Mouse (Mus musculus) kidney, postnatal 25 days (tissue): ENCODE measurements at regions not wholly inside any gene's neighbourhood (a gene's known extent, or its start where the extent isn't known, plus 50 kb on each side); places are given as distances from the start of the nearest gene placed in this dataset.

Source experiments
- DNase-seq, 2 experiments: peaks; one replicate each; pipeline ENCODE4 v3.0.0; 2021; ENCODE audit warnings: mixed read lengths in 2 of 2

DNA sequence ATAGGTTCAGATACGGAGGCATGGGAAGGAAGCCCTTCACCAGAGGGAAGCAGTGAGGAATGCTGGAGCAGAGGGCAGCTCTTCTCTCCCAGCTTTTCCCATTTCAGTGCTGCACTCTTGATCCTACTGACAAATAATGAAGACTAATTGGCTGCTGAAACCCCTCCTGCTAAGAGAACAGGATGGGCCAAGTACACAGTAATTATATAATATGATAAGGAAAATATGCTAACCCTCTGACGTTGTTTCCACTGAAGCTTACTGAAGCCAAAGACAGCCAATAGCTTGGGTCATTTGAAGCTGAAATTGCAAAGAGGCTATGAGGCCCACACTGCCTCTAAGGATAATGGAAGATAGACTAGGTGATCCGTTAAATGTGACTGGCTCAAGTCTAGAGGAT, 375.0 kb upstream of the Pbx1 start:
- DNase-seq = no peak

DNA sequence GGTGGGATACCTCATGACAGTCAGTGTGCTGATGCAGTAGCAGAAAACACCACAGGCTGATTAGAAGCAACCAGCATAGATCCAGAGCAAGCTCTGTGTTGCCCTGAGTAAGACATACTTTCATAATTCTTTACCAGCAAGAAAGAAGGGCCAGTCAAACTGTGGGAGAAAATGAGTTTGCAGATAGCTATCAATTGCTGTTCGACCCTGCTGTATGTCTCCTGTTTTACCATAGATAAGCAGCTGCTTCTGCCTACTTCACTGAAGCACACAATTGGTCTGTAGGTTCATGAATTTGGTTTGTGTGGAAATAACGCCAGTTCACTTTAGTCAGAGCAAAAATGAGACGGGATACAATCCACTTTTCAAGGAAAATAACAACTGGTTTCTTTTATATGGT, 373.4 kb upstream of the Pbx1 start:
- no peak for DNase-seq

DNA sequence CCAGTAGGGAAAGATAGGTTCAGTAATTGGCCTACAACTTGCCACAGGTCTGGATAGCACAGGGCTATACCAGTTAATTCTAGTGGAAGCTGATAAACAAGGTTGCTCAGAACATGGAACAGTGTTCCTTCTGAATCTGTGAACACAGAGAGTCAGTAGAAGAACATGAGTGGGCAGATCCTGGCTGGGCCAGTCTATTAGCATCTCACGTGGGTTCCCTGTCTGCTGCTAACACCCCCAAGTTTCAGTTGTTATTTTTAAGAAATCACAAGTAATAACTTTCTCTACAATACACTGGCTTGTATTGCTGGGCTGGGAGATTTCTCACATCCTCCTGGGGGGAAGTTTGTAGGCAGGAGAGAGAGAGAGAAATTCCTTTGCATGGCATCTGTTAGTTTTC, 369.0 kb upstream of the Pbx1 start:
- DNase-seq = no peak

DNA sequence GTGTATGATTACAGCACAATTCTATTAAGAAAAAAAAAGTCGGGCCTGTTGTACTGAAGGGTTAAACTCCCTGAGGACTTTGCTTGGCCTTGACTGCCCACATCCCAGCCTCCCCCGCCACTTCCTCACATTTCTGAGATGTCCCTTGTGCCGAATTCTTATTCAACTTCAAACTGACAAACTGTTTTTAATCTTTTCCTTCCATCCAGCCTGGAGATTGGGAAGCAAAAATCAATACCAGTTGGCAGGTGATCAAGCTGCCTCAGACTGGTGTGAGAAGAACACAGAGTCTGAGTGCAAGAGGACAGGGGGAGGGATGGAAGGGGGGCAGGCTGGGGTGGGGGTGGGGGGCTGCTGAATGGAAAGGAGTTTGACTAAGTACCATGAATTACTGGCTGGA, 354.7 kb upstream of the Pbx1 start:
- no peak for DNase-seq

GRCm38 (mm10) chr1:168783851-168784250, 351.8 kb upstream of the Pbx1 start:
- DNase-seq = no peak

GRCm38 (mm10) chr1:168764368-168764895, 332.4 kb upstream of the Pbx1 start:
- no peak for DNase-seq

DNA sequence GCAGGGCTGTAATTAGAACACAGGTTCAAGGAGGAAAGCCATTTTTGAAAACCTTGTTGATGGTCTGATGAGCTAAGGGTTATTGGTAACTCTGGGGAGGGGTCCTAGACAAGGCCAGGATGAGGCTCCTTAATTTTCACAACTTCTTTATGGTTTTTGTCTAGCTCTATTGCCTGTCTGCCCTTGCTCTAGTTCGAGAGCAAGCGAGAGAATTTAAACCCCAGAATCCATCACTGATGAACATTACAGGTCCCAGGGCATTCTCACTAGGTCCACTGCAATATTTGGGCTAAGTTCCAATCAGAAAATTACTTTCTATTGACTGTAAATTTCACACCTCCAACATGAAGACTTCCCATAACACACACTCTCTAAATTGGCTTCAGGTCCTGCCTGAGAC, 329.0 kb upstream of the Pbx1 start:
- no peak for DNase-seq

GRCm38 (mm10) chr1:168760239-168760638, 328.2 kb upstream of the Pbx1 start:
- no peak for DNase-seq

GRCm38 (mm10) chr1:168758835-168759234, 326.8 kb upstream of the Pbx1 start:
- peak in 1 of 2 experiments; percentile 15 for DNase-seq

GRCm38 (mm10) chr1:168754196-168754595, 322.1 kb upstream of the Pbx1 start:
- DNase-seq = peak; percentile 30 to 59

DNA sequence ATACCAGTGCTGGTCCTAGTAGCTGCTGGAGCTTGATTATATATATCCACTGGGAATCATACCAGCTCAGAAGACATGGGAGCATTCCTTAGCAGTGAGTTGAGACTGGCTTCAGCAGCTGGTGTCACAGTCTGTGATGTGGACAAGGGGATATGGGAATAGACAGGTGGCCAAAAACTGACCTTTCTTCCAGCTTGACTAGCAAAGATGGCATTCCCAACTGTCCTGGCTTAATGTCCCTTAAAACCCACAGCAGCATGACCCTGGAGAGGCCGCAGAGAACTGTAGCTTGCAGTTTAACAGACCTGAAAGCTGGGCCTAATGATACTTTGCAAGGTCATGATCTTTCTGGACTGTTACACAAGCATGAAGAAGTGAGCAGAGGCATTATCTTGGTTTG, 311.4 kb upstream of the Pbx1 start:
- no peak for DNase-seq

DNA sequence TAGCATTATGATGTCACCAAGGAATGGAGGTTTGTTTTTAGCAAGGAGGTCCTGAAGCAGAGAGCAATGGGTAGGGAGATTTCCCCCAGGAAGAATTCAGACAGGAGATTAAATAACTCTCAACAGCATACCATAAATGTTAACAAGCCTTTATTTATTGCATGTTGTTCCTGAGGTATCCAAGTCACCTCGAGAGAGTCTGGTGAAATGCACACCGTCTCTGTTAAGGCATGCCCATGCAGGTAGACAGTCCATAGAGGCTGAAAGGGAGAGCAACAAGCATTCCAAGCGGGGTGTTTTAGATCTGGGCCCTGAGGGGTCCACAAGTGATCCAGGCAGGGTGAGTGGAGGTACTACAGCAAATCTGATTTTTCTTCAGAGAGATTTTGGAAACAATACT, 305.9 kb upstream of the Pbx1 start:
- no peak for DNase-seq

DNA sequence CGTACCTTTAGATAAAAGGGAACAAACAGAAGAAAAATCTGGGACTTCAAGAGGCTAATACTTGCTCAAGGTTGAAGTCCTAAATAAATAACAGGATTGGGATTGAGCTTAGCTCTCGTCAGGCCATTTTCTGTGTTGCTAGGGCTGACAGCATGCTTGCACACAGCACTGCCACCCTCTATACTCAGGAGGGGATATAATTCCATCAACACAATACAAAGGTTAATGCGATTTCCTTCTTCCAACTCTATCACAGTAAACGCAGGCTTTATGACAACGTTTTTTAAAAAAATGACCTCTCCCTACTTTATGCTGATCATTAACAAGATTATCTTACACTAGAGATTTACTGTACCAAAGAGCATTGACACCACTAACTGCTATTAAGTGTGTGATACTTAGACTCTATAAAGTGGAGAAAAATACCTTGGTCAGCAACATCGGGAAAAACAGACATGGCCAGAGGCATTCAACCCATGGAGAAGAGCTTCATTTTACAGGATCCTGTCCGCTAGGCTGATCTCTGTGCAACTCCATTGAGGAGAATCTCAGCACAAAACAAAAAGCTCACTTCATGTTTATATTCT, 305.3 kb upstream of the Pbx1 start:
- DNase-seq = no peak

- no peak for DNase-seq
Observed at GRCm38 (mm10) chr1:168733066-168733465, 301.0 kb upstream of the Pbx1 start.

GRCm38 (mm10) chr1:168709836-168710235, 277.8 kb upstream of the Pbx1 start:
- no peak for DNase-seq

DNA sequence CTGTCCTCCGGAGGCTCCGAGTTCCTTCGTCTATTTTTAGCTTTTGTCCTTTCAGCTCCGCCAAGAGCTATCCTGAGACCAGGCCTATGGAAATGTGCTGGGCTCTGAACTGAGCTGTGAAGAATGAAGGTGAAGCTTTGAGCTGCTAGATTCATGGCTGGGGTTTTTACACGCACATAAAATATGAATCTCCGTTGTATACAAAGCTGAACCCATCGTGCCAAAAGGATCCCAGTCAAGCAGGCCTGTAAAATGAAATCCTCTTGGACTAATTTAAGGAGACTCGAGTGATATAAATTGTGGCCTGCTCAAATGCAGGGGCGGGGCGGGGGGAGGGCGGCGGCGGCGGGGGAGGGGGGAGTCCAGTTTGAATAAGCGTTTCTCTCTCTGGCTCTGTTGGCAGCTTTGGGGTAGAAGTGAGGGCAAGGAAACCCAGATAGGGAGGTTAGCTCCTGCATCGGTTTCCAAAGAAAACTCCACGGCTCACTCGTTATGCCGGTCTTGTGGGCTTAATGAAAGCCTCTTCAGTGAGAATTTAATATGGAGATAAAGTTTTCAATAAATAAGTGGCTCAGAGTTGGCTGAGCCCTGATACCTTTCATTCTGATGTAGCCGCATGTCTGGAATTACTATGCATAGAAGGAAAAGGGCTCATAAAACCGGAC, 277.1 kb upstream of the Pbx1 start:
- DNase-seq = peak; percentile 17 to 36

GRCm38 (mm10) chr1:168708161-168708865, 276.2 kb upstream of the Pbx1 start:
- DNase-seq = peak; percentile 54 to 58

GRCm38 (mm10) chr1:168697386-168697785, 265.3 kb upstream of the Pbx1 start:
- no peak for DNase-seq

GRCm38 (mm10) chr1:168686821-168687220, 254.8 kb upstream of the Pbx1 start:
- DNase-seq = no peak

- DNase-seq = no peak
Observed at GRCm38 (mm10) chr1:168685147-168685546, 253.1 kb upstream of the Pbx1 start.

DNA sequence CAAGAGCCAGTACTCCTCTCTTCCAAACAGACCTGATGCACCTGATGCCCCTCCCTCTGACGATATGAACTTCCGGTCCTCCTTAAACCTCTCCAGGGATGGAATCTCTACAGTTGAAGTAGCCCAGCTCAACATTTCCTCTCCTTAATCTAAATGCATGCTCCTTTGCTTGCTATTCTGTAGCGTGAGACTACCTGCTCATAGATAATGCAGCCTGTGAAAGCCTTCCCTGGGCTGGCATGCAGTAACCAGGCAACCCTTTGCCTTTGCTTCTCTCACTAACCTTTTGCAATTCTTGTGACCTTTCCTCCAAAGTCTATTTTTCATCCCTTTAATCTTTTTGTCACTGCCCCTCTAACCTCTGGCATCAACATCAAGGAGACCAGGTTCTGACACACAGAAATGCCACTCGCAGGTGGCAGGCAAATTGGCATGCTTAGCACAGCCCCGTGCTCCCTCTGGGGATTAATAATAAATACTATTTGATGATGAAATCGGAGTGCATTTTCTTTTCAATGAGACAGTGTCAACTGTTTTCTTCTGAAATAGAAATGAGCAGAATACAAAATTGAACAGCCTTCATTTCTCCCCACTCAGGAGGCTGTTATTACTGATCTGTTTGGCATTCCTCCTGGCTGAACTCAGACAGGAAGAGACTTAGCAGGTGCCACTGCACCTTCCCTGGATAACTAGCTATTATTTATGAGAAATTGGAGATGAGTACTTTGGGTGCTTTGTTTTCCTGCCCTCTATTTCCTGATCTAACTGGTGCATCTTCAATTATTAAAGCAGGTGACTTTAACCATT, 249.8 kb upstream of the Pbx1 start:
- DNase-seq = no peak

GRCm38 (mm10) chr1:168680674-168681073, 248.6 kb upstream of the Pbx1 start:
- no peak for DNase-seq
